Mouse (Mus musculus) cortical plate, adult 2 months (tissue): ENCODE data around the gene Uba7.

Experiments used
- CTCF ChIP-seq: fragments of 200-500 bp; IDR thresholded peaks from 2 replicates; pipeline ENCODE4 v1.5.1; 2011; ENCODE audit warnings: mild to moderate bottlenecking, control low read depth, low read length; ENCODE audit not compliant: insufficient read depth; ENCODE audit errors: extremely low read depth
- POLR2A ChIP-seq: fragments of 200-500 bp; IDR thresholded peaks from 2 replicates; pipeline ENCODE4 v1.6.1; 2011; ENCODE audit warnings: mild to moderate bottlenecking, low read length, control low read depth; ENCODE audit not compliant: insufficient read depth; ENCODE audit errors: extremely low read depth

- TF ChIP-seq CTCF (no peak), POLR2A (no peak)
These were observed 35.1 kb downstream of the Uba7 start for GRCm38 (mm10) chr9:108010385-108010784.
